In genomic region chr13:98275646-98276045, GRCm38 (mm10) we compare ENCODE assay signal across 17 mouse cellular contexts. TPM values are rescaled to one million over a fixed set of nuclear protein-coding genes. Genes with fewer than 3 reads are reported as not detected.
DNase-seq lines count a peak whose midpoint lies in the region; ATAC-seq and TF ChIP-seq lines count a peak whose summit lies in the region.
"Had no signal": no experiment of that assay in that cellular context is flagged by ENCODE, and none has a peak within 500 bp of the region (broad histone marks: within the 10 kb centered on the region; RNA-seq: fewer than 3 reads in every experiment).

No protein-coding gene starts in this region.

- no peak for TF ChIP-seq CTCF in embryonic fibroblast, embryonic 13.5 days (IDR thresholded peaks at IDR 0.05; ENCODE audit: borderline replicate concordance, insufficient read depth, low read length)

- peaks cover 11% of the 10 kb centered on the region for H3K4me1 ChIP-seq in embryonic fibroblast, embryonic 13.5 days (ENCODE audit: control insufficient read depth, insufficient read depth, low read length)
- H3K4me1 ChIP-seq in liver, embryonic 12.5 days, result peaks cover 19% of the 10 kb centered on the region
- no peaks in the 10 kb centered on the region for H3K4me1 ChIP-seq in kidney, embryonic 15.5 days
- H3K4me1 ChIP-seq: intestine, embryonic 15.5 days; limb, embryonic 10.5 days had no signal

- H3K9ac ChIP-seq in liver, embryonic 12.5 days, result no peak overlapping the region
- H3K9ac ChIP-seq in kidney, embryonic 15.5 days, result no peak overlapping the region
- H3K9ac ChIP-seq: intestine, embryonic 15.5 days had no signal

- H3K9me3 ChIP-seq in liver, embryonic 12.5 days (replicated peaks), result no peaks in the 10 kb centered on the region
- no peaks in the 10 kb centered on the region for H3K9me3 ChIP-seq in kidney, embryonic 15.5 days (replicated peaks)
- H3K9me3 ChIP-seq: intestine, embryonic 15.5 days; limb, embryonic 10.5 days had no signal

- DNase-seq in 3T3-L1 (ENCODE audit: low read depth, low spot score), result peak; percentile 96
- peak; percentile 90 for DNase-seq in MEL-GATA-1-ER (ENCODE audit: extremely low read depth, low read depth)
- no peak for DNase-seq in lung, postnatal 25 days (ENCODE audit: low spot score)
- no peak for DNase-seq in gastrocnemius, postnatal 10 days
- no peak for DNase-seq in left cerebral cortex, postnatal 36 days (ENCODE audit: low spot score in 2 of 2)
- DNase-seq: cerebellum, adult 9-11 months; lung, postnatal 10 days; spleen, adult 18-20 months had no signal

- peaks cover 44% of the 10 kb centered on the region for H3K36me3 ChIP-seq in liver, embryonic 12.5 days
- peaks cover 50% of the 10 kb centered on the region for H3K36me3 ChIP-seq in kidney, embryonic 15.5 days

- TF ChIP-seq POLR2A in embryonic fibroblast, embryonic 13.5 days (IDR thresholded peaks at IDR 0.05; ENCODE audit: low read depth, low read length), result no peak

- no peak overlapping the region for H3K4me2 ChIP-seq in liver, embryonic 12.5 days
- H3K4me2 ChIP-seq in kidney, embryonic 15.5 days, result no peak overlapping the region
- H3K4me2 ChIP-seq: intestine, embryonic 15.5 days had no signal

- no peak overlapping the region for H3K4me3 ChIP-seq in embryonic fibroblast, embryonic 13.5 days (ENCODE audit: insufficient read depth, low read length)
- H3K4me3 ChIP-seq in liver, embryonic 12.5 days, result no peak overlapping the region
- no peak overlapping the region for H3K4me3 ChIP-seq in kidney, embryonic 15.5 days (replicated peaks)
- H3K4me3 ChIP-seq: intestine, embryonic 15.5 days; limb, embryonic 10.5 days had no signal

- H3K27me3 ChIP-seq in liver, embryonic 12.5 days (replicated peaks), result no peaks in the 10 kb centered on the region
- H3K27me3 ChIP-seq in kidney, embryonic 15.5 days, result no peaks in the 10 kb centered on the region
- H3K27me3 ChIP-seq: intestine, embryonic 15.5 days had no signal

- ATAC-seq in liver, embryonic 12.5 days, result peak; percentile 74
- ATAC-seq in kidney, embryonic 15.5 days (replicated peaks; ENCODE audit: low FRiP score), result no peak
- ATAC-seq: intestine, embryonic 15.5 days; midbrain, embryonic 16.5 days had no signal

- H3K27ac ChIP-seq in embryonic fibroblast, embryonic 13.5 days (ENCODE audit: insufficient read depth, low read length), result peak overlapping the region; percentile 23; the same call in 1 of the 2 replicates
- no peak overlapping the region for H3K27ac ChIP-seq in liver, embryonic 12.5 days
- no peak overlapping the region for H3K27ac ChIP-seq in kidney, embryonic 15.5 days
- H3K27ac ChIP-seq: intestine, embryonic 15.5 days; limb, embryonic 10.5 days had no signal

- 23% methylated on average over 4 of the region's 4 CpGs for WGBS in liver, embryonic 12.5 days (ENCODE audit: insufficient replicate concordance)
- WGBS in kidney, embryonic 15.5 days, result 80% methylated on average over 4 of the region's 4 CpGs

- intact Hi-C loops in left cerebral cortex, postnatal 36 days (cut with DNase I), result no loop called here

RNA-seq across cellular contexts. Expression of gene Gm21976, which starts 4.0 kb away (rescaled TPM):
- polyA plus RNA-seq in embryonic fibroblast, embryonic 13.5 days (2011; ENCODE audit: insufficient read length, low read depth, missing spikeins), result not detected in 2 replicates
- polyA plus RNA-seq in liver, embryonic 12.5 days (2016; fragmentation: Nextera tagmentation; extraction: Ambion mirVana), result not detected in 2 replicates
- total RNA-seq in gastrocnemius, postnatal 10 days (2021), result not detected
- not detected for total RNA-seq in left cerebral cortex, postnatal 36 days (2021)
- not detected in 2 replicates for polyA plus RNA-seq in kidney, embryonic 15.5 days (2015; fragmentation: Nextera tagmentation; extraction: Ambion mirVana)
- total RNA-seq: heart, postnatal 36 days had no signal
- polyA plus RNA-seq: embryonic facial prominence, embryonic 14.5 days; intestine, embryonic 15.5 days; large intestine, adult 2 months; limb, embryonic 10.5 days; midbrain, embryonic 16.5 days had no signal

RNA-seq across cellular contexts. Expression of gene Ankra2, which starts 12.8 kb away (rescaled TPM):
- 22.7 and 29.5 TPM in 2 replicates for polyA plus RNA-seq in embryonic fibroblast, embryonic 13.5 days (2011; ENCODE audit: insufficient read length, low read depth, missing spikeins)
- 11.6 and 11.7 TPM in 2 replicates for polyA plus RNA-seq in liver, embryonic 12.5 days (2016; fragmentation: Nextera tagmentation; extraction: Ambion mirVana)
- 10 to 100 TPM; 16.0 to 17.3 TPM for total RNA-seq in gastrocnemius, postnatal 10 days (2021)
- total RNA-seq in left cerebral cortex, postnatal 36 days (2021), result 10 to 100 TPM; 48.3 to 53.0 TPM
- polyA plus RNA-seq in kidney, embryonic 15.5 days (2015; fragmentation: Nextera tagmentation; extraction: Ambion mirVana), result 15.0 and 15.7 TPM in 2 replicates

RNA-seq across cellular contexts. Expression of gene Utp15, which starts 12.8 kb away (rescaled TPM):
- polyA plus RNA-seq in embryonic fibroblast, embryonic 13.5 days (2011; ENCODE audit: insufficient read length, low read depth, missing spikeins), result 16.7 and 18.8 TPM in 2 replicates
- polyA plus RNA-seq in liver, embryonic 12.5 days (2016; fragmentation: Nextera tagmentation; extraction: Ambion mirVana), result 26.9 and 28.4 TPM in 2 replicates
- 1 to 10 TPM; 5.2 to 6.4 TPM for total RNA-seq in gastrocnemius, postnatal 10 days (2021)
- 10 to 100 TPM; 19.5 to 21.2 TPM for total RNA-seq in left cerebral cortex, postnatal 36 days (2021)
- 33.7 and 36.7 TPM in 2 replicates for polyA plus RNA-seq in kidney, embryonic 15.5 days (2015; fragmentation: Nextera tagmentation; extraction: Ambion mirVana)

RNA-seq across cellular contexts. Expression of gene Btf3, which starts 41.2 kb away (rescaled TPM):
- 715 and 807 TPM in 2 replicates for polyA plus RNA-seq in embryonic fibroblast, embryonic 13.5 days (2011; ENCODE audit: insufficient read length, low read depth, missing spikeins)
- polyA plus RNA-seq in liver, embryonic 12.5 days (2016; fragmentation: Nextera tagmentation; extraction: Ambion mirVana), result 552 and 568 TPM in 2 replicates
- 100 to 1,000 TPM; 311 to 330 TPM for total RNA-seq in gastrocnemius, postnatal 10 days (2021)
- 100 to 1,000 TPM; 170 to 181 TPM for total RNA-seq in left cerebral cortex, postnatal 36 days (2021)
- 689 and 781 TPM in 2 replicates for polyA plus RNA-seq in kidney, embryonic 15.5 days (2015; fragmentation: Nextera tagmentation; extraction: Ambion mirVana)

Comparison
In these comparisons a context has a peak if more than half of its experiments do, and no peak if none do; other contexts are left out.
1. DNase-seq: peak in 3T3-L1 (single experiment) and MEL-GATA-1-ER (single experiment); none in lung, postnatal 25 days (single experiment), gastrocnemius, postnatal 10 days (single experiment) and left cerebral cortex, postnatal 36 days (0 of 2).